Mouse (Mus musculus) neural tube, embryonic 14.5 days (tissue): ENCODE data around the gene Sesn1. TPM values are rescaled to one million over a fixed set of nuclear protein-coding genes. Genes with fewer than 3 reads are reported as not detected.
A peak's percentile ranks its signal among the peaks of the same experiment; 100 is the strongest.

ENCODE experiments used
- ATAC-seq: fragments of 200-750 bp; cut with Nextera tagmentation; 2 replicates; pipeline ENCODE4 v1.8.0; 2017; ENCODE audit warnings: low read depth, mild to moderate bottlenecking, moderate TSS enrichment, moderate library complexity
- H3K27ac ChIP-seq: fragments of 300-500 bp; sonication (generic); 2 replicates; pipeline ENCODE4 v1.5.1; 2014; ENCODE audit warnings: low read depth, mild to moderate bottlenecking, control low read depth, low read length, moderate library complexity, mixed read lengths
- H3K27me3 ChIP-seq: fragments of 300-500 bp; sonication (generic); 2 replicates; pipeline ENCODE4 v1.6.1; 2014; ENCODE audit warnings: low read length; ENCODE audit not compliant: control insufficient read depth, insufficient read depth
- H3K36me3 ChIP-seq: fragments of 300-500 bp; sonication (generic); 2 replicates; pipeline ENCODE4 v1.6.1; 2014; ENCODE audit warnings: low read length, mixed read lengths; ENCODE audit not compliant: control insufficient read depth, insufficient read depth
- H3K4me1 ChIP-seq: fragments of 300-500 bp; sonication (generic); 2 replicates; pipeline ENCODE4 v1.6.1; 2014; ENCODE audit warnings: low read length; ENCODE audit not compliant: control insufficient read depth, insufficient read depth
- H3K4me2 ChIP-seq: fragments of 300-500 bp; sonication (generic); 2 replicates; pipeline ENCODE4 v1.6.1; 2014; ENCODE audit warnings: mild to moderate bottlenecking, low read depth, low read length, control low read depth
- H3K4me3 ChIP-seq: fragments of 300-500 bp; sonication (generic); 2 replicates; pipeline ENCODE4 v1.5.1; 2014; ENCODE audit warnings: low read depth, low read length, control low read depth, mixed read lengths
- H3K9ac ChIP-seq: fragments of 300-500 bp; sonication (generic); replicated peaks from 2 replicates; pipeline ENCODE4 v1.6.1; 2014; ENCODE audit warnings: low read depth, mild to moderate bottlenecking, control low read depth, low read length, mixed read lengths
- H3K9me3 ChIP-seq: fragments of 300-500 bp; sonication (generic); 2 replicates; pipeline ENCODE4 v1.6.1; 2016; ENCODE audit warnings: low read length; ENCODE audit not compliant: control insufficient read depth
- WGBS: fragments of 180-500 bp; shearing (Covaris S2); extraction: QIAGEN DNeasy Blood & Tissue Kit; methylation state at CpG from one replicate; pipeline ENCODE4 v1.1.7; 2014; 5-methylcytosine and 5-hydroxymethylcytosine counted together
- polyA plus RNA-seq: library from polyadenylated mRNA; unstranded; fragments of >200 nt; fragmentation: Nextera tagmentation; extraction: Ambion mirVana; gene quantifications from 2 replicates; pipeline ENCODE4 v1.2.1, GENCODE M21; 2014

Gene Sesn1
- polyA plus RNA-seq, 1 experiment from 2014 or later, result 30.6 TPM

DNA sequence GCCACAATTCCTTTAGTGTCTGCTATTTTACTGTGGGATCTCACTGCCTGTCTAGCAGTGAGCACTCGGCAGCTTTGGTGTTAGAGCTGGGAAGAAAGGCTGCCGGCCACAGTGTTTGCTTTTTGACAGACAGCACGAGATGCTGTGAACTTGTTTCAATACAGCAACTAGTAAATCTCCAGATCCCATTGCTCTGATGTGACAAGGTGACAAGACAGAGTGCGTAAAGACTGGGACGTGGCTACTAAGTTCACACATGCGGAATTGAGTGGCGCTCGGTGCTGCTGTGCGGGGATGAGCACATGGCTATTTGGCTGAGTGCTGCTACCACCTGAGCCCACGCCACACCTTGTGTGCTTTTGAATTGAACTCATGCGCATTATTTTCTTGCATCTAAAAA, 97.7 kb downstream of the Sesn1 start:
- Histone ChIP-seq H3K36me3 (peaks cover 26% of the 10 kb centered on the region), H3K4me2 (no peak overlapping the region), H3K4me3 (no peak overlapping the region), H3K9ac (no peak overlapping the region), H3K4me1 (no peaks in the 10 kb centered on the region), H3K27me3 (no peaks in the 10 kb centered on the region), H3K9me3 (no peaks in the 10 kb centered on the region), H3K27ac (no peak overlapping the region)
- ATAC-seq, result no peak
- WGBS, result 52% methylated on average over 11 of the region's 11 CpGs

DNA sequence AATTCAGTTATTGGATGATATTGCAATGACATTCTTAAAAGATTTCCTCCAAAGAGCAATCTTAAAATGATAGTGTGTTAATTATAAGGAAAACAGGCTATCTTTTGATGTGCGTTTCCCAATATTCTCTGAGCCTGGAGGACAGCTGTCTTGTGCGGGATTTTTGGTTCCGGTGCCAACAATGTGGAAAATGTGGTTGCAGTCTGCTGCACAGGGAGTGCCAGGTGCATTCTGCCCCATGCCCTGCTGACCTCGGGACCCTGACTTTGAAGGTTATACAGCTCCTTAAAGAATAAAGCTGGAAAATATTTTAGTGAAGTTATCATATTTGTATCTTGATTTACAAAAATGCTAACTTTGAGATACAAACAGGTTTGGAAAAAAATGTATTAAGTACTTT, 98.2 kb downstream of the Sesn1 start:
- H3K36me3 ChIP-seq, result peaks cover 26% of the 10 kb centered on the region
- ATAC-seq, result no peak
- H3K4me2 ChIP-seq, result no peak overlapping the region
- H3K27me3 ChIP-seq, result no peaks in the 10 kb centered on the region
- no peaks in the 10 kb centered on the region for H3K9me3 ChIP-seq
- H3K4me1 ChIP-seq, result no peaks in the 10 kb centered on the region
- H3K27ac ChIP-seq, result no peak overlapping the region
- H3K4me3 ChIP-seq, result no peak overlapping the region
- no peak overlapping the region for H3K9ac ChIP-seq
- WGBS, result 74% methylated on average over 4 of the region's 4 CpGs

DNA sequence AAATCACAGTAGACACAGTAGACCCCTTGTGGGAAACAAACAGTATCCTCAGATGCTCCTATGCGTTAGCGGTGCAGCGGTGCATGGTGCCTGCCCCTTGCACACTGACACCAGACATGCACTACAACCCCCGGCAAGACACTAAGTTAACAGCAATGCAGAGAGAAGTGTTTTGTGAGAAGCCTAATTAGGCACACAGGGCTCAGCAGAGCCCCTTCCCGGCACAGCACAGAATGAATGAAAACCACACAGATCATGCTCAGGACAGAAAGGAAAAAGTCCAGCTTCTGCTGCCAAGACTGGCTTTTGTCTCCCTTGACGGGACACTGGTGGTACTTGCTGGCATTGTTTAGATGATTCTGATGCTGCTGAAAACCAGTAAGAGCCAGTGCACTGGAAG, 99.2 kb downstream of the Sesn1 start:
- Histone ChIP-seq H3K9ac (no peak overlapping the region), H3K4me1 (no peaks in the 10 kb centered on the region), H3K36me3 (peaks cover 19% of the 10 kb centered on the region), H3K27ac (no peak overlapping the region), H3K27me3 (no peaks in the 10 kb centered on the region), H3K9me3 (no peaks in the 10 kb centered on the region), H3K4me3 (no peak overlapping the region), H3K4me2 (no peak overlapping the region)
- 0 out of 2 replicates have a peak, but pooled peaks have one; percentile 15 for ATAC-seq
- 54% methylated on average over 6 of the region's 6 CpGs for WGBS

DNA sequence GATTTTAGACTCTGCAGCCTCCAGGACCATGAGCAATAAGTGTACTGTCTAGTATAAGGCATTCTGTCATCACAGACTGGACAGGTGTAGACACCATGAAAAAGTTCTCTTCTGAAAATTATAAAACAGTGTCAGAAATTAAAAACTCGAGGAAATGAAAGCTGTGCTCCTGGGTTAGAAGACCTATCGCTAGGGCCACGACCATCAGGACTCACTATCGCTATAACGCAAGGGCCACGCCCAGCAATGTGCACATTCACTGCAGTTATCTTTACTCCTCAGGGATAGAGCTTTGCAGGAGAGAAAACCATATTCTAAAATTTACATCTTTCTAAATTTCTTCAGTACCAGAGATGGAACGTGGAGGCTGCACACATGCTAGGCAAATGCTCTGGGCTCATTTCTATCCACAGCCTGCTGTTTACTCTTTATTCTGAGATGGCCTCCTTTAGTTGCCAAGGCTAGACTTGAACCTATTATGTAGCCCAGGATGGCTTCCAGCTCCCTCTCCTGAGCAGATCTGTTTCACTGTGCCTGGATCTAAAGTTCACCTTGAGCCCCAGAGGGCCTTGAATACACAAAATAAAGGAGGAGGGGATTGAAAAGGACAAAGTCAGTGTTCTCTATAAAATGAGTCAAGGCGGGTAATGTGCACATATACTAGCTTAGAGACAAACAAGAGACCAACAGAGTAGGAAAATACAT, 102.7 kb downstream of the Sesn1 start:
- H3K27me3 ChIP-seq, result no peaks in the 10 kb centered on the region

DNA sequence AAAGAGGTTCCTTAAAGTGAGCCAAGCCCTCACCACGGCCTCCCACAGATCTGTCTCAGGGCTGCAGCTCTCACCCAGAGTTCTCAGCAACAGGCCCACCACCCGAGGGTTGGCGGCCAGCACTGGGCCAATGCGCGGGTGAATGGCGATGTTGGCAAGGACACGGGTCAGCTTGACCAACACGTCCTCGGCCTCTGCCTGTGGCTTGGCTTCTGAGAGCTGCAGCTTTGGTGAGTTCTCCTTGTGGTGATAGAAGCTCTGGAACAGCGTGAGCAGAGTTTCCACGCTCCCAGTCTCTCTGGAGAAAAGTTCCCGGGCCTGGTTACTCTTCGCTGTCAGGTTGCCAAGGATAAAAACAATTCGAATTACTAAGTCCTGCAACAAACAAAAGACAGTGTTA, 117.0 kb downstream of the Sesn1 start:
- Histone ChIP-seq H3K4me1 (no peaks in the 10 kb centered on the region), H3K4me3 (no peak overlapping the region), H3K4me2 (no peak overlapping the region), H3K27ac (no peak overlapping the region), H3K36me3 (no peaks in the 10 kb centered on the region), H3K27me3 (no peaks in the 10 kb centered on the region), H3K9me3 (no peaks in the 10 kb centered on the region), H3K9ac (no peak overlapping the region)
- ATAC-seq, result no peak
- 71% methylated on average over 14 of the region's 14 CpGs for whole genome bisulfite sequencing

More for the DNA sequence above, 102.7 kb downstream of the Sesn1 start:
- H3K4me1 ChIP-seq, result no peaks in the 10 kb centered on the region
- no peak overlapping the region for H3K27ac ChIP-seq
- no peak overlapping the region for H3K9ac ChIP-seq
- no peak overlapping the region for H3K4me3 ChIP-seq
- H3K36me3 ChIP-seq, result peaks cover 5% of the 10 kb centered on the region
- WGBS, result 92% methylated on average over 8 of the region's 8 CpGs
- no peak overlapping the region for H3K4me2 ChIP-seq
- H3K9me3 ChIP-seq, result no peaks in the 10 kb centered on the region
- ATAC-seq, result no peak

DNA sequence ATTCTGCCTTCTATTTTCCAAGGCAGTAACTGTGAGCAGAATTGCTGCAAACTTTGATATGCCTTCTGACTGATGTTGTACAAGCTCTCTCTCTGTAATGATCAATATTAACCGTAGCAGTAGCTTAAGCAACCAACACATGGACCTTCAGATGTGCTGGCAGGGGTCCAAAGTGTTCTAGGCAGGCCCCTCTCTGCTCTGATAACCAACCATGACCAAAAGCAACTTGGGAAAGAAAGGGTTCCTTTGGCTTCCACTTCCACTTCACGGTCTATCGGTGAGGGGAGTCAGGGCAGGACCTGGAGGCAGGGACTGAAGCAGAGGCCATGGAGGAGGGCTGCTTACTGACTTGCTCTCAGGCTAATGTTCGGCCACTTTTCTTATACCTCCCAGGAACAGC, 121.2 kb downstream of the Sesn1 start:
- no peak overlapping the region for H3K9ac ChIP-seq
- H3K27me3 ChIP-seq, result no peaks in the 10 kb centered on the region
- H3K4me3 ChIP-seq, result no peak overlapping the region
- no peak overlapping the region for H3K4me2 ChIP-seq
- H3K36me3 ChIP-seq, result no peaks in the 10 kb centered on the region
- no peak for ATAC-seq
- H3K27ac ChIP-seq, result no peak overlapping the region
- peaks cover 1% of the 10 kb centered on the region; the same call in 1 of the 2 replicates for H3K4me1 ChIP-seq
- H3K9me3 ChIP-seq, result no peaks in the 10 kb centered on the region
- WGBS, result 59% methylated on average over 4 of the region's 4 CpGs

DNA sequence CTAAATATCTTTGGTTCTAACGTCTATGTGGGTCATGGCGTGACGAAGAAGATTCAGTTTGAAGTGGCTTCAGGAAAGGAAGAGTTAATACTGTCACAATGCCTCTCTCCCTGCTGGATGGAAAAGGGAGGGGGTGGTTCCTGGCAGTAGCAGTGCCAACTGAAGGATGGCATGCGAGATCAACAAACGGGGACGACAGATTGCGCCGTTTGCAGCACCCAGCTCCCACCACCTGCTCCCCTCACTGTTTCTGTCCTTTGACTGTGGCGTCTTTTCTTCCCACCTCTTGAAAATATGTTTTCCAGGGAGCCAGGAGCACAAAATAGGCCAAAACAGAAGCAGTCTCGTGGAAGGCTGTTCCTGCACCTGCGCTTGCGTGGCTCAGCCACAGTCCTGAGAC, 122.2 kb downstream of the Sesn1 start:
- ATAC-seq, result no peak
- Histone ChIP-seq H3K27me3 (no peaks in the 10 kb centered on the region), H3K9me3 (no peaks in the 10 kb centered on the region), H3K4me1 (peaks cover 4% of the 10 kb centered on the region; the same call in 1 of the 2 replicates), H3K36me3 (no peaks in the 10 kb centered on the region), H3K4me3 (no peak overlapping the region), H3K4me2 (peak overlapping the region; percentile 27; the same call in 1 of the 2 replicates), H3K9ac (no peak overlapping the region), H3K27ac (peak overlapping the region; percentile 64)
- WGBS, result 46% methylated on average over 12 of the region's 12 CpGs

DNA sequence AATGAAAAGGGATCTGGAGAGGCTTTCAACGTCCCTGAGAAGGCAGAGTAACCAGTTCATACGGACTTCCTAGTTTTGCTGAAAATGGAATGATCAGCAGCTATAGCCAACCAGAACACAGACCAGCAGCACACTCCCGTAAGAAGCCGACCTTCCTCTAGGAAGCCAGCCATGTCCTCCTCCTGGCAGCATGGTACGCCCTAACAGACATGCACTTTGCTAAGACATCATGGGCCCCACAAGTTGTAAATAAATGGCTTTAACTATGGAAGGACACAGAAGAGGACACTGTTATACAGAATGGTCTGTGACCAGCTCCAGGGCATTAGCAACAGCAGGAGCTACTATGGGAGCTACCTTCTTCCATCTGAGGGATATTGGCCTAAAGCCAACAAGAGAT, 123.2 kb downstream of the Sesn1 start:
- H3K36me3 ChIP-seq, result no peaks in the 10 kb centered on the region
- no peak overlapping the region for H3K9ac ChIP-seq
- H3K9me3 ChIP-seq, result no peaks in the 10 kb centered on the region
- WGBS, result 87% methylated on average over 5 of the region's 5 CpGs
- H3K4me1 ChIP-seq, result peaks cover 4% of the 10 kb centered on the region; the same call in 1 of the 2 replicates
- H3K27ac ChIP-seq, result no peak overlapping the region
- H3K27me3 ChIP-seq, result no peaks in the 10 kb centered on the region
- no peak for ATAC-seq
- H3K4me3 ChIP-seq, result no peak overlapping the region
- no peak overlapping the region for H3K4me2 ChIP-seq

DNA sequence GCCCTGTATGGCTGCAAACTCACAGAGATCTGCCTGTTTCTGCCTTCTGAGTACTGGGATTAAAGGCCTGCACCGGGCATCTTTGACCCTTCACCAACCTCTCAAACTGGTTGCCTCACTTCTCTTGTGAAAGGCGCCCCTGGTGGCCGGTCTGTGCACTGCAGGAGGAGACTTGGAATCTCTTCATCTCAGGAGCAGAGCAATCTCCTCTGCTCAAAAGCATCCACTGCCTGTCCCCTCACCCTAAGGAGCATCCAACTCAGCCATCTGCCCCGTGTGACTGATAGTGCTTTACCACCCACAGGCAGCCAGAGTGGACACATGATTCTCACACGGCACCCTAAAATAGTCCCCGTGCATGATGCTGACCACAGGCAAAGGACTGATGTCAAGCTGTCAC, 123.8 kb downstream of the Sesn1 start:
- Histone ChIP-seq H3K9me3 (no peaks in the 10 kb centered on the region), H3K36me3 (no peaks in the 10 kb centered on the region), H3K4me3 (no peak overlapping the region), H3K27ac (no peak overlapping the region), H3K9ac (no peak overlapping the region), H3K4me1 (peaks cover 4% of the 10 kb centered on the region; the same call in 1 of the 2 replicates), H3K4me2 (no peak overlapping the region), H3K27me3 (no peaks in the 10 kb centered on the region)
- WGBS, result 68% methylated on average over 6 of the region's 6 CpGs
- ATAC-seq, result no peak
